Mouse (Mus musculus): ENCODE measurements around the gene Crym. TPM values are rescaled to one million over a fixed set of nuclear protein-coding genes. Genes with fewer than 3 reads are reported as not detected.

The Crym gene
- polyA plus RNA-seq, 1 experiment from 2014 or later = 55.2 TPM

DNA sequence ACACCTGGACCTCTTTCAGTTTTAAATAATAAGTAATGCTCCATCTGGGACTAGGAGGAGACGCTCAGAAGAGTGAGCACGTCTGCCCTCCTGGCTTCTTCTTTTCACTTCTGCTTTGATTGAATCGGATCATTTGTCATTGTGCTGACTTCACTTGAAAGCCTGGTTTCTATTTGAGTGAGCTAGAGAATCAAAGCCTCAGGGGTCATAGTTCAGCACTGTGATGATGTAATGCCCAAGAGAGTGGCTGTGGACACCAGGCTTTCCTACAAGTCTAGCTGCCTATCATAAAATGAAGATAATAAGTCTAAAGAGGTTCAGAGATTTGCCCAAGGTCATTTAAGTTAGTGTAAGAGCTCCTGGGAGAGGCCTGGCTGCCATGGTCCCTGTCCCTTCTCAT, 51.7 kb downstream of the Crym start:
- ATAC-seq (ENCODE audit: low read depth) = no peak

DNA sequence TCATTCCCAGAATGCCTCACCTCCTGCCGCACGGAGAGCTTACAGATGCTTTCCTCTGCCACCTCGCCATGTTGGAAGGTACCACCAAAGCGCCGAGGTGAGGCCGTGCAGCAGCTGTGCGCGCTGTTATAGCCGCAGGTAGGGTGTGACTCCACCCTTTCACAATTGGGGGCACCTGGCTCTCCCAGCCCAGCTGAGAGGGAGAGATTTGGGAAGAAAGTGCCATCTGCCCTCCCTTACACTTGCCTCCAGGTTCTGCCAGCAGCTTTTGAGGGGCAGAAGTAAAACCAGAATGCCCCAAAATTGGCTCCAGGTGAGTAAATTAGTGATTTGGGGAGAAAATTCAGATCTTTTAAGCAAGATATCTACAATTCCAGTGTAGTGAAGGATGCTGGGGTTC, 56.7 kb downstream of the Crym start, which contains the start of gene Zp2:
Gene Zp2 (minus strand): TSS at position 101 of the 400 bp plus-strand sequence.
- Histone ChIP-seq H3K4me1 (ENCODE audit: control insufficient read depth, insufficient read depth, low read length) (no peaks in the 10 kb centered on the region), H3K9ac (ENCODE audit: low read depth, low read length) (no peak within 1 kb of the TSS), H3K27ac (replicated peaks; ENCODE audit: low read depth, low read length) (no peak within 1 kb of the TSS), H3K27me3 (replicated peaks; ENCODE audit: control insufficient read depth, insufficient read depth, low read length) (no peaks in the 10 kb centered on the region), H3K36me3 (ENCODE audit: control insufficient read depth, insufficient read depth, low read length) (no peaks in the 10 kb centered on the region), H3K4me3 (ENCODE audit: low read depth, low read length) (no peak within 1 kb of the TSS), H3K4me2 (ENCODE audit: low read depth, low read length) (no peak within 1 kb of the TSS), H3K9me3 (ENCODE audit: control insufficient read depth, low read length) (no peaks in the 10 kb centered on the region)
- no peak for DNase-seq (ENCODE audit: low spot score)
- WGBS = 82% methylated on average over 9 of the region's 9 CpGs
- no peak for ATAC-seq (ENCODE audit: low read depth)

More for the DNA sequence above, 51.7 kb downstream of the Crym start:
- Histone ChIP-seq H3K9me3 (ENCODE audit: control insufficient read depth, low read length) (no peaks in the 10 kb centered on the region), H3K4me2 (ENCODE audit: low read depth, low read length) (no peak overlapping the region), H3K4me3 (ENCODE audit: low read depth, low read length) (no peak overlapping the region), H3K9ac (ENCODE audit: low read depth, low read length) (no peak overlapping the region), H3K36me3 (ENCODE audit: control insufficient read depth, insufficient read depth, low read length) (no peaks in the 10 kb centered on the region), H3K27ac (replicated peaks; ENCODE audit: low read depth, low read length) (no peak overlapping the region), H3K27me3 (replicated peaks; ENCODE audit: control insufficient read depth, insufficient read depth, low read length) (no peaks in the 10 kb centered on the region), H3K4me1 (ENCODE audit: control insufficient read depth, insufficient read depth, low read length) (no peaks in the 10 kb centered on the region)
- DNase-seq (ENCODE audit: low spot score) = no peak
- WGBS = 10% methylated on average over 3 of the region's 3 CpGs

DNA sequence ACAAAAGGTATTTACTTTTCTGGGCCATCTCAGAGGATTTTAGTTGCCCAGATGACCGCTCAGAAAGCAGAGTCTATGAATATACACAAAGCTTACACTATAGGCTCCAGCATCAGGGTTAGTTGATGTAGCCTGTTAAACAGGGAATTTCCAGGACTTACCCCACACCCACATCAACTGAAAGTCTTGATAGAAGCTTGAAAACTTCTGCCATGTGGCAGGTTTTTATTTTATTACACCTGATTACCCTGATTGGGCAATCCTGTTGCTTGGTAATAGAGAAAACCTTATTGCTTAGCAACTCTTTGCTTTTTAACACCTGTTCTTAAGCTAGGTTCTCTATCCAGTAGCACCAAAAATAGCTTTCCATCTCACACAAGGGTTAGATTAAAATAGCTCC, 59.2 kb downstream of the Crym start:
- Histone ChIP-seq H3K9ac (ENCODE audit: low read depth, low read length) (no peak overlapping the region), H3K36me3 (ENCODE audit: control insufficient read depth, insufficient read depth, low read length) (no peaks in the 10 kb centered on the region), H3K4me2 (ENCODE audit: low read depth, low read length) (no peak overlapping the region), H3K4me1 (ENCODE audit: control insufficient read depth, insufficient read depth, low read length) (no peaks in the 10 kb centered on the region), H3K4me3 (ENCODE audit: low read depth, low read length) (no peak overlapping the region), H3K9me3 (ENCODE audit: control insufficient read depth, low read length) (no peaks in the 10 kb centered on the region), H3K27me3 (replicated peaks; ENCODE audit: control insufficient read depth, insufficient read depth, low read length) (no peaks in the 10 kb centered on the region), H3K27ac (replicated peaks; ENCODE audit: low read depth, low read length) (no peak overlapping the region)
- DNase-seq (ENCODE audit: low spot score) = no peak
- ATAC-seq (ENCODE audit: low read depth) = no peak
- WGBS = 77% methylated on average over 1 of the region's 1 CpGs

Other genes with a start within 250 kb of the Crym start
- gene Dnah3, start 106.8 kb downstream of the Crym start, polyA plus RNA-seq (2014; fragmentation: Nextera tagmentation; extraction: Ambion mirVana) = 0.70 TPM in 1 of 2 replicates, not detected in the other
- gene Tmem159, start 99.8 kb downstream of the Crym start, polyA plus RNA-seq (2014; fragmentation: Nextera tagmentation; extraction: Ambion mirVana) = 24.2 and 25.8 TPM in 2 replicates
- 1.2 and 1.7 TPM in 2 replicates for gene Zp2, start 56.8 kb downstream of the Crym start, polyA plus RNA-seq (2014; fragmentation: Nextera tagmentation; extraction: Ambion mirVana)
- gene Anks4b, start 28.3 kb downstream of the Crym start, polyA plus RNA-seq (2014; fragmentation: Nextera tagmentation; extraction: Ambion mirVana) = 0.07 TPM in 1 of 2 replicates, not detected in the other
- not detected in 2 replicates for gene Abca14, start 1.9 kb upstream of the Crym start, polyA plus RNA-seq (2014; fragmentation: Nextera tagmentation; extraction: Ambion mirVana)
- gene Abca15, start 126.6 kb upstream of the Crym start, polyA plus RNA-seq (2014; fragmentation: Nextera tagmentation; extraction: Ambion mirVana) = not detected in 2 replicates
- gene Abca16, start 207.5 kb upstream of the Crym start, polyA plus RNA-seq (2014; fragmentation: Nextera tagmentation; extraction: Ambion mirVana) = not detected in 2 replicates

Data from embryonic facial prominence, embryonic 14.5 days (tissue).